Mouse (Mus musculus): Measurements from ENCODE around the gene Dmrta1. TPM values are rescaled to one million over a fixed set of nuclear protein-coding genes. Genes with fewer than 3 reads are reported as not detected.

Gene Dmrta1
- polyA plus RNA-seq (2015; fragmentation: Nextera tagmentation; extraction: Ambion mirVana): 0.22 and 0.28 TPM in 2 replicates

- 52% methylated on average over 5 of the region's 5 CpGs for WGBS
- no peaks in the 10 kb centered on the region for H3K4me1 ChIP-seq (ENCODE audit: control insufficient read depth, insufficient read depth, low read length)
- ATAC-seq (ENCODE audit: insufficient read depth, low FRiP score): no peak
- no peaks in the 10 kb centered on the region for H3K9me3 ChIP-seq (replicated peaks; ENCODE audit: control insufficient read depth, low read length)
- no peak within 1 kb of the TSS for H3K9ac ChIP-seq (ENCODE audit: low read length)
- no peak within 1 kb of the TSS for H3K4me2 ChIP-seq (ENCODE audit: low read depth, low read length)
- H3K27me3 ChIP-seq (ENCODE audit: control insufficient read depth, insufficient read depth, low read length): no peaks in the 10 kb centered on the region
- no peak within 1 kb of the TSS for H3K27ac ChIP-seq (ENCODE audit: low read length)
- H3K36me3 ChIP-seq (ENCODE audit: control insufficient read depth, insufficient read depth, low read length): no peaks in the 10 kb centered on the region
- no peak within 1 kb of the TSS for H3K4me3 ChIP-seq (replicated peaks; ENCODE audit: low read length)
Measured at GRCm38 (mm10) chr4:89679195-89679594, at the start of gene Dmrta1. Dmrta1 (plus strand) TSS chr4:89679436.

- no peak for ATAC-seq (ENCODE audit: insufficient read depth, low FRiP score)
- Histone ChIP-seq H3K27ac (ENCODE audit: low read length) (no peak overlapping the region), H3K4me1 (ENCODE audit: control insufficient read depth, insufficient read depth, low read length) (no peaks in the 10 kb centered on the region), H3K9me3 (replicated peaks; ENCODE audit: control insufficient read depth, low read length) (no peaks in the 10 kb centered on the region), H3K4me3 (replicated peaks; ENCODE audit: low read length) (no peak overlapping the region), H3K9ac (ENCODE audit: low read length) (no peak overlapping the region), H3K27me3 (ENCODE audit: control insufficient read depth, insufficient read depth, low read length) (no peaks in the 10 kb centered on the region), H3K36me3 (ENCODE audit: control insufficient read depth, insufficient read depth, low read length) (no peaks in the 10 kb centered on the region), H3K4me2 (ENCODE audit: low read depth, low read length) (no peak overlapping the region)
- 57% methylated on average over 3 of the region's 3 CpGs for WGBS
Measured at GRCm38 (mm10) chr4:89630374-89631079, 48.7 kb upstream of the Dmrta1 start.

- Histone ChIP-seq H3K4me1 (ENCODE audit: control insufficient read depth, insufficient read depth, low read length) (no peaks in the 10 kb centered on the region), H3K9me3 (replicated peaks; ENCODE audit: control insufficient read depth, low read length) (no peaks in the 10 kb centered on the region), H3K36me3 (ENCODE audit: control insufficient read depth, insufficient read depth, low read length) (no peaks in the 10 kb centered on the region), H3K27me3 (ENCODE audit: control insufficient read depth, insufficient read depth, low read length) (no peaks in the 10 kb centered on the region), H3K27ac (ENCODE audit: low read length) (no peak overlapping the region), H3K4me3 (replicated peaks; ENCODE audit: low read length) (no peak overlapping the region), H3K9ac (ENCODE audit: low read length) (no peak overlapping the region), H3K4me2 (ENCODE audit: low read depth, low read length) (no peak overlapping the region)
- no peak for ATAC-seq (ENCODE audit: insufficient read depth, low FRiP score)
- 71% methylated on average over 6 of the region's 6 CpGs for WGBS
Measured at GRCm38 (mm10) chr4:89631560-89631959, 47.7 kb upstream of the Dmrta1 start.

GRCm38 (mm10) chr4:89638651-89639050 is 40.6 kb upstream of the Dmrta1 start:
- no peaks in the 10 kb centered on the region for H3K9me3 ChIP-seq (replicated peaks; ENCODE audit: control insufficient read depth, low read length)
- no peak overlapping the region for H3K9ac ChIP-seq (ENCODE audit: low read length)
- peak; percentile 29 for ATAC-seq (ENCODE audit: insufficient read depth, low FRiP score)
- H3K4me2 ChIP-seq (ENCODE audit: low read depth, low read length): peak overlapping the region; percentile 20; the same call in 1 of the 2 replicates
- no peaks in the 10 kb centered on the region for H3K4me1 ChIP-seq (ENCODE audit: control insufficient read depth, insufficient read depth, low read length)
- no peak overlapping the region for H3K27ac ChIP-seq (ENCODE audit: low read length)
- no peak overlapping the region for H3K4me3 ChIP-seq (replicated peaks; ENCODE audit: low read length)
- H3K27me3 ChIP-seq (ENCODE audit: control insufficient read depth, insufficient read depth, low read length): no peaks in the 10 kb centered on the region
- H3K36me3 ChIP-seq (ENCODE audit: control insufficient read depth, insufficient read depth, low read length): no peaks in the 10 kb centered on the region
- 23% methylated on average over 6 of the region's 6 CpGs for WGBS

- WGBS: 50% methylated on average over 9 of the region's 9 CpGs
- no peak for ATAC-seq (ENCODE audit: insufficient read depth, low FRiP score)
- no peak overlapping the region for H3K9ac ChIP-seq (ENCODE audit: low read length)
Measured at GRCm38 (mm10) chr4:89644235-89645115, 34.8 kb upstream of the Dmrta1 start.

GRCm38 (mm10) chr4:89650352-89651311 is 28.6 kb upstream of the Dmrta1 start:
- Histone ChIP-seq H3K4me3 (replicated peaks; ENCODE audit: low read length) (no peak overlapping the region), H3K4me2 (ENCODE audit: low read depth, low read length) (no peak overlapping the region), H3K9me3 (replicated peaks; ENCODE audit: control insufficient read depth, low read length) (no peaks in the 10 kb centered on the region), H3K4me1 (ENCODE audit: control insufficient read depth, insufficient read depth, low read length) (no peaks in the 10 kb centered on the region), H3K36me3 (ENCODE audit: control insufficient read depth, insufficient read depth, low read length) (no peaks in the 10 kb centered on the region), H3K27me3 (ENCODE audit: control insufficient read depth, insufficient read depth, low read length) (no peaks in the 10 kb centered on the region), H3K9ac (ENCODE audit: low read length) (no peak overlapping the region), H3K27ac (ENCODE audit: low read length) (no peak overlapping the region)
- no peak for ATAC-seq (ENCODE audit: insufficient read depth, low FRiP score)
- 78% methylated on average over 20 of the region's 20 CpGs for WGBS

More at GRCm38 (mm10) chr4:89644235-89645115, 34.8 kb upstream of the Dmrta1 start:
- Histone ChIP-seq H3K36me3 (ENCODE audit: control insufficient read depth, insufficient read depth, low read length) (no peaks in the 10 kb centered on the region), H3K4me1 (ENCODE audit: control insufficient read depth, insufficient read depth, low read length) (no peaks in the 10 kb centered on the region), H3K4me2 (ENCODE audit: low read depth, low read length) (no peak overlapping the region), H3K27ac (ENCODE audit: low read length) (no peak overlapping the region), H3K27me3 (ENCODE audit: control insufficient read depth, insufficient read depth, low read length) (no peaks in the 10 kb centered on the region), H3K9me3 (replicated peaks; ENCODE audit: control insufficient read depth, low read length) (no peaks in the 10 kb centered on the region), H3K4me3 (replicated peaks; ENCODE audit: low read length) (no peak overlapping the region)

GRCm38 (mm10) chr4:89651312-89651686 is 27.9 kb upstream of the Dmrta1 start:
- H3K4me3 ChIP-seq (replicated peaks; ENCODE audit: low read length): no peak overlapping the region
- WGBS: 56% methylated on average over 2 of the region's 2 CpGs
- H3K4me2 ChIP-seq (ENCODE audit: low read depth, low read length): no peak overlapping the region
- H3K27me3 ChIP-seq (ENCODE audit: control insufficient read depth, insufficient read depth, low read length): no peaks in the 10 kb centered on the region
- no peak overlapping the region for H3K27ac ChIP-seq (ENCODE audit: low read length)
- no peaks in the 10 kb centered on the region for H3K9me3 ChIP-seq (replicated peaks; ENCODE audit: control insufficient read depth, low read length)
- no peak overlapping the region for H3K9ac ChIP-seq (ENCODE audit: low read length)
- no peak for ATAC-seq (ENCODE audit: insufficient read depth, low FRiP score)
- H3K36me3 ChIP-seq (ENCODE audit: control insufficient read depth, insufficient read depth, low read length): no peaks in the 10 kb centered on the region
- H3K4me1 ChIP-seq (ENCODE audit: control insufficient read depth, insufficient read depth, low read length): no peaks in the 10 kb centered on the region

- no peaks in the 10 kb centered on the region for H3K36me3 ChIP-seq (ENCODE audit: control insufficient read depth, insufficient read depth, low read length)
- no peaks in the 10 kb centered on the region for H3K27me3 ChIP-seq (ENCODE audit: control insufficient read depth, insufficient read depth, low read length)
- no peaks in the 10 kb centered on the region for H3K9me3 ChIP-seq (replicated peaks; ENCODE audit: control insufficient read depth, low read length)
- no peaks in the 10 kb centered on the region for H3K4me1 ChIP-seq (ENCODE audit: control insufficient read depth, insufficient read depth, low read length)
- no peak overlapping the region for H3K9ac ChIP-seq (ENCODE audit: low read length)
- 91% methylated on average over 1 of the region's 1 CpGs for WGBS
- no peak for ATAC-seq (ENCODE audit: insufficient read depth, low FRiP score)
- H3K4me2 ChIP-seq (ENCODE audit: low read depth, low read length): no peak overlapping the region
- no peak overlapping the region for H3K27ac ChIP-seq (ENCODE audit: low read length)
- no peak overlapping the region for H3K4me3 ChIP-seq (replicated peaks; ENCODE audit: low read length)
Measured at GRCm38 (mm10) chr4:89651779-89652178, 27.5 kb upstream of the Dmrta1 start.

Measured in stomach, embryonic 16.5 days (tissue).